Mouse (Mus musculus): ENCODE data around the gene Tceal5.
"Not testable (repeated sequence)": the region's sequence is repeated elsewhere in the genome, so short reads cannot be mapped to it uniquely, and the experiment has no call there.

The Tceal5 gene

DNA sequence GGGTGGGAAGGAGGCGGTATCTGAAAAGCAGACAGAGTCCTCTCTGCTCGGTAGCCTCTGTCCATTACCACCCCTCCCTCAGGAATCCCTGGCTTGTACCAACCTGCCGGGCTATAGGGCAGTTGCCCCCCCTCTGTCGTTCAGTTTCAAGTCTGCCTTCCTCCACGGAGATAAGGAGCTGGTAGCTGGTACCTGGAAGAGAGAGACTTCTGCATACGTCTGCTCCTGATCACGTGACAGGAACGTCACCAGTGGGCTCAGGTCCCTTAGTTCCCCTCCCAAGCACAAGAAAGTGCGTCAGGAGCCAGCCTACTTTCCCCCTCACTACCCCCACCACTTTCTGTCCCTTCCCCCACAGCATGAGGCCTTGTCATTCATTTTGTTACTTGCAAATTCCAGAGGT lies at the start of gene Tceal5:
Gene Tceal5, minus strand, starts transcription at position 213 of the 403 bp plus-strand sequence.
- DNase-seq: no peak

DNA sequence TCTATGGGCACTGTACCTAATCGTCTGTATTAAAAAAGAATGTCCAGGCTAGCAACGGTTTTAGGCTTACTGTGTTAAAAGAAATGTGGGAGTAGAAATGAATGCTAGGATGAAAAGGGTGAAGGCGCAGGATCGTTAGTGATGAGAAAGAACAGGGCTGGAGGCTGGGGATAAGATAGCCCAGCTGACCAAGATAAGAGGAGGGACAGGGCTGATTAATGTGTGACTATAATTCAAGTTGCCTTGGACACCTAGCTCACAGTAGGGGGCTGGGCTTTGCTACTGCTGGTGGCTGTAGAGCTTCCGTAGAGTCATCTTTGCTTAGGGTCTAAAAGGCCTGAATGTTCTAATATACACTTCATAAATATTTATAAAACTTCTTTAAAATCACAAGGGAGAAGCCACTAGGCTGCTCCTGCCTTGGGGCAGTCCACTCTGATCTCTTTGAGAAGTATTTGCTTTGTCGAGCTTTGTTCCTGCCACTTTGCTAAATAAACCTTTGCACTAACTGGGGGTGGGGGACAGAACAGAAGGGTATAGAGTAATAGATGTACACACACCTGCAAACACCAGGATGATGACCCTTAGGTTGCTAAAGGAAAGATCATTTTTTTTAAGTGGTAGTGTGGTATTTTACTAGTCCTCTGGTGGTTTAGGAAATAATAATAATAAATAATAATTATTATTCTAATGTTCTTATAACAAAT lies 48.5 kb upstream of the Tceal5 start:
- DNase-seq: no peak

DNA sequence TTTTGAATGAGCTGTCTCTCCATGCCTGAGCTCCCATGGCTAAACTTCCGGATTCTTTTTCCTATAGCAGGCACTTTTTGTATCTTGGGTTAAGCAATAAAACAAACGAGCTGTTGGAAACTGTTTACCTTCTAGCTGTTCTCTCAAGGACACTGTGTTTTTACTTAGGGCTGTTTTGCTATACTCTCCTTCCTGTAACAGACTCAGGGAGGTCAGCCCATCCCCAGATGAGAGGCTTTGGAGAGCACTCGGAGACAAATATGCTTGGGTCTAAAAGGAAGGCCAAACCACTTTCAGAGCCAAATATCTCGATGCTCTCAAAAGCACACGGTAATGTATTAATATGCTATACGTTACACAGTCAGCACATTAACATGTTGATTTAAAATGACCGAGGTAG lies 46.0 kb upstream of the Tceal5 start:
- no peak for DNase-seq

DNA sequence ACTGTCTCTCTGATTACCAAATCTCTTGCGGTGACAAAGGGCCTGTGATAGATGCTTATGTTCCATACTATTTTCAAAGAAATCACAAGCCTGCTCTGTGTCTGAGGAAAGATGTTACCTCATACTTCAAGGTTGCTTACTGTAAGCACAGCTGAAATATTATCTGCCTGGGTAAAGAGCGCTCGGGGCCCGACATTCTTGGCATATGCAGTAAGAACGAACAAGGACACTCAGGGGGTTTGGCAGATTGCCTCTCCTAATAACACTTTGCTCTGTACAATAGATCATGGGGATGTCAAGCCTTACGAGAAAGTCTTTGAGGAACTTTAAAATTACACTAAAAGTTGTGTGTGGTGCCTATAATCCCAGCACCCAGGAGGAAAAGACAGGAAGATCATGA lies 45.1 kb upstream of the Tceal5 start:
- no peak for DNase-seq

DNA sequence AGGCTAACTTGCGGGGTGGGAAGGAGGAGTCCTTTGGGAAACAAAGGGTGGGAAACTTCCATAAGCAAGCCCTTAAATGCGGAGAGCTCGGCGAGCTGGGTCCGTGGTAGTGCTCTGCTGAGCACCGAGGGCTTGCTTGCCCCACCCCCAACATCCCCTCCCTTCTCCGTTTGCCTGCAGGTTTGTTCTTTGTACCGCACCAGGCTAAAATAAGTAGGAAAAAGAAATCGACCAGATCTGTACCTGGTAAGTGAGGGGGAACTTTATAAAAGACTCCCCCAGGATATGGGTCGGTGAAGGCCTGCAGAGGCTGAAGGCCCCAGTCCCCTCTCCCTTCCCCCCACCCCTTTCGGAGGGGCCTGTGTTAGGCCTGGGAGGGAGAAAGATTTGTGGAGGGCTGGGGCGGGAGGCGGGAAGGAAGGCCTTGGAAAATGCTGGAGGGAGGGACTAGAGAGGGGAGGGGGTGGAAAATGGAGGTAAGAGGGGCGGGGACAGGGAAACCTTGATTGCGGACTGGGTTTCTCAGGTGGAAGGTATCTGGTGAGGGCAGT lies 41.9 kb upstream of the Tceal5 start:
- DNase-seq: peak; percentile 20 to 58

DNA sequence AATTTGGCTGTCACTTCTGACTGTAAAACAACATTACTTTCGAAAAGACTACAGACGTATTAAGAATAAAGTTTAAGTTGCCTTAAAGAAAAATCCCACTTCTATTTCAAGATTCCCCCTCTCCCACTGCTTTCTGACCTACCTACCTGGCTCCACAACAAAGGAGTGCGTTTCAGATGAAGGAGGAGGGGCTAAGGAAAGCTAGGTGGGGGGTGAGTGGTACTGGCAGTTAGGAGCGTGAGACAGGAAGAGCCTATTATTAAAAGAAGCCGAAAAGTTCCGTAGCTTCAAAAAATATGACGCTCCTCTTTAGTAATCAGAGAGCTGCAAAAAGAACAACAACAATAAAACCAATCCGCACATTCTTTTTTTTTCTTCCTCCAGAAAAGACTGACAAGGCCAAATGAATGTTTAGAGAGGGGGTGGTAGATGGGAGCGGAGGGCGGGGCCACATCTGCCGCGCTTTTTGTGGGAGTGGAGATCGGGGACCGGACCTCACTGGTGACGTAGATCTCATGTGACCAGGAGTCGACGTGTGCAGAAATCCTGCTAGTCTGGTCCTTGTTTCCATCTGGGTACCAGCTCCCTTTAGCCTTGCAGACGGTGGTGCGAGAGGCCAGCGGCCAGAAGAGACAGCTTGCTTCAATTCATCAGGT lies 41.0 kb upstream of the Tceal5 start, which contains the start of gene Tceal9:
Gene Tceal9, plus strand, starts transcription at position 506 of the 656 bp plus-strand sequence.
- peak; percentile 80 to 82 for DNase-seq

DNA sequence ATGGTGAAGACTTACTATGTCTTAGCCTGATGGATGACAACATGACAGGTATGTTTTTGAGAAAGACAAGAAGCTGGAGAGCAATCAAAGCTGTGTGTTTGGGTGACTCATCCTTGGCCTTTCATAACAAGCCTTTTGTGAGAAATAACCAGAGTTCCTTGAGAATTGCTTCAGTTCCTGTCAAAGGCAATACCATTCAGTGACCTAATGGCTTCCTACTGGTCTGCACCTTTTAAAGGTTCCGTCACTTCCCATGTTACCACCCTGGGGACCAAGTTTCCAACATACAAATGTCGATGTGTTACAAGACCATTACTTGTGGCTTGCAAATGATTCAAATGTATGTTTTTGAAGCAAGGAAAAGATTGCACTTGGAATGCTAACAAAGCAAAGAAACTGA lies 39.5 kb upstream of the Tceal5 start:
- DNase-seq: no peak

DNA sequence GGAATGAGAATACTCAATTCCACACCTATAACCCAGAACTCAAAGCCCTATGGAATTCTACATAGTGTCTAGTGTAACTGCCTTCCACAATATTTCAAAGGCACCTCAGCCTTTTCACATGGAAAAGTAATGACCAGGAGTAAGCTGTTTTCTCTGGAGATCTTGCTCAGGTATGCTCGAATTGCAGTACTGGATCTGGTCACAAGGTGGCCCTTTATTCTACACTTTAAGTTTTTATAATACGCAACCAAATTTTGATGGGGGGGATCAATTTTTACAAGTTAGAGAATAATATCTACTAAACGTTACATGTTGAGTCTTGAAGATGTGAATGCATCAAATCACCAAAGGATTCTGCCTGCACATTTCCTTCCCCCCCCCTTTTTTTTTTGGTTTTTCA lies 34.4 kb upstream of the Tceal5 start:
- DNase-seq: peak; percentile 49 to 81

DNA sequence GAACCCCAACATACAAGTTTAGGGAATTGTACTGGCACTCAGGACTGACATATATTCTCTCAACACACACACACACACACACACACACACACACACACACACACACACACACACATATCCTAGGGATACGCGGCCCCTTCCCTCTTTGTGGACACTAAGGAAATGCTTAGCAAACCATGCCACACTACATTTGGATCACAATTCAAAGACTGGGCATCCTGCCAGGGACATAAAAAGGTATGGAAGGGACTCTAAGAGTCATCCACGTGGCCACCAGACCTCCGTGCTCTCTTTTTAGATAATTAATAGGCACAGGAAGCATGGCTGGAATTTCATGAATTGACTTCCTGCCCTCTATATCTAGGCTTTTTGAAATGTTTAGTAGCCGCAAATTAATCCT lies 24.1 kb upstream of the Tceal5 start:
- DNase-seq: peak in 1 of 2 experiments; percentile 8

DNA sequence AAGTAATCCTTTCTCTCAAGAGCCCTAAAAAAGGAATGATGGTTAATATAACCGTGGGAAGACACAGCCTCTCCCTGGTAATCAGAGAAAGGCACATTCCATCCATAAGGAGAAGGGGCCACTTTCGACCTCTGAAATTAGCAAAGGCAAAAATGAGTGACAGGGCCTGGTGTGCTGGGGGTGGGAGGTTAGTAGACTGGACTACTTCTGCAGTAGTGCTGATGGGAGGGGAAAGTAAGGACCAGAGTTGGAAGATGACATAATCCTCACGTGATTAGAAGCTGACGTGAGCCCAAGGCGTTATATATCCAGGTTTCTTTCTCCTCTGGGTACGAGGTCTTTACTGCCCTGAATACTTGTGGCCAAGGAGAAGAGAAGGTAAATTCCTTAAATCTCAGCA lies 20.0 kb upstream of the Tceal5 start:
- DNase-seq: no peak

DNA sequence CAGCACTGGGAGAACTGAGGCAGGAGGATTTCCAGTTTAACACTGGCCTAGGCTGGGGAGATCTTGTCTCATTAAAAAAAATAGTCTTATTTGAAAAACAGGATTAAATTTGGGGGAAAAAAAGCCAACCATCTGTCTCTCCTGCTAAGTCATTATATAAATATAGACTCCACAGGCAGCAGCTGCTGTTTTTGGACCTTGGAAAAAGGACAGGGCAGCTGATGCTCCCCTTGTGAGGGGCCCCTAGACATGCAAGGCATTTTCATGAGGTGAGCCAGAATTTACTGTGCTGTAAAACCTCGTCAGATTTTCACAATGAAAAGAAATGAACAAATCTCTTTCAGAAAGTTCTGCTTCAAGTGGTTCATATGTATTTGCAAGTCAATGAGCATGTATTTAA lies 12.6 kb upstream of the Tceal5 start:
- no peak for DNase-seq

DNA sequence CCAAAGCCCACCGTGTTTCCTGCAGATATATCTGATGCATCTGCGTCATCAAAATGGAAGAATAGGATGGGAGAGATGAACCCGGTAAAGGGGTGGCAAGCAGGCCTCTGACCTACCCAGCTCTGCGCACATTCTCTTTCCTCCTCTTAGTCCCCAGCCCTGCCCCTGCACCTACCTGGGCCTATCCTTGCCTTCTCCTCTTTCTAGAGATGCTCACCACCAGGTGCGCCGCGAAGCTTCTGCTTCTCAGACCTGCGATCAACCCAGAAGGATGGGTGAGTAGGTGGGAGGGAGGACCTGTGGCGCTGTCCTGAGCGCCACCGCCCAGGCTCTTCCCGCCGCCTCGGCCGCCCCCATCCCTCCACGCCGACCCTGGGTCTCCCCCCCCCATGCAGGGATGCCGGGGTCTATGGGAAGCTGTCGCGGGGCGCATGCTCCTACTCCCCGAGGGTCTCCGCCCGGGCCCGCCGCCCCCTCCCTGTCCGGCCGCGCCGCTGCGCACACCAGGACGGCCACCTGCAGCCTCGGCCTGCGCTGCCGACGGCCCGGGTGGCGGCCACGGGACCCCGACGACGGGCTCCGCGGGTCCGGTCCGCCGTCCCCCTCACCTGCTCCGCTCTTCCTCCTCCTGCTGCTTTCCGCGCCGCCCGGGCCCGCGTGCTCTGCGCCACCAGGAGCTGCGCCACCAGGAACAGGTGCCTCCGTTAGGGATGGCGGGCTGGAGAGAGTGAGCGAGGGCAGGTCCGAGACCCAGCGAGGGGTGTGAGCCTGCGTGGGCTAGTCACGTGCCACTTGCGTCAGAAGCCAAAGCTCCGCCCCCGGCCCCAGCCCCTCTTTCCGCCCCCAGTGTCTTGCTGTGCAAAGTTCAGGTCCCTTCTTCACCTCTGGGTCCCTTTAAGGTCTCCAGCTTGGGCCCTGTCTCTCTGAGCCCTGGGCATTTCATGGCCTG lies 11.3 kb upstream of the Tceal5 start, which contains the start of the genes Tceal7 and Bex1:
Gene Tceal7, plus strand, starts transcription at position 51 of the 949 bp plus-strand sequence.
Gene Bex1, minus strand, starts transcription at position 785 of the 949 bp plus-strand sequence.
- DNase-seq: not testable (repeated sequence)

DNA sequence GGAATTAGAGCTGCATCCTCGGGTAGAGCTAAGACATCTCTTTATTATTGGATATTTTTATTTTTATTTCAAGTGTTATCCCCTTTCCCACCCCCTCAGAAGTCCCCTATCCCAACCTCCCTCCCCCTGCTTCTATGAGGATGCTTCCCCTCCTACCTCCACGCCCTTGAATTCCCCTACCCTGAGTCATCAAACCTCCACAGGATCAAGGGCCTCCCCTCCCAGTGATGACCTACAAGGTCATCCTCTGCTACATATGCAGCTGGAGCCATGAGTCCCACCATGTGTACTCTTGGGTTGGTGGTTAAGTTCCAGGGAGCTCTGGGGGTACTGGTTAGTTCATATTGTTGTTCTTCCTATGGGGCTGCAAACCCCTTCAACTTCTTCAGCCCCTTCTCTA lies 9.7 kb upstream of the Tceal5 start:
- no peak for DNase-seq

DNA sequence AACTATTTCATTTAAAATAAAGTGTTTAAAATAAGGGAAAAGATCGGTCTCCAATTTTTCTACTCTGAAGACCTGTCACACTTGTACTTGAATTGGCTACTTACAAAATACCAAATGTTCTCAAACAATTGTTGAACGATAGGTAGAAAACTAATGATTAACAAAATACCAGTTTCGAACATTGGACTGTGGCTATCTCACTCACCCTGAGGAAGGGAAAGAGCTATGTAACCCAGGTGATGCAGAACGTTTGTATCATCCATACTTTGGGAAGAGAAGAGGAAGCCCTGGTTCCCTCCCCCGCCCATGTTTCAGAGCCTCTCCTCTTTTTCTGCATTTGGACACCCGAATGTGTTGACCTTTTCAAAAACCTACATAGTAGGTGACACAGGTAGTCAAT lies 730 bp upstream of the Tceal5 start:
- no peak for DNase-seq

DNA sequence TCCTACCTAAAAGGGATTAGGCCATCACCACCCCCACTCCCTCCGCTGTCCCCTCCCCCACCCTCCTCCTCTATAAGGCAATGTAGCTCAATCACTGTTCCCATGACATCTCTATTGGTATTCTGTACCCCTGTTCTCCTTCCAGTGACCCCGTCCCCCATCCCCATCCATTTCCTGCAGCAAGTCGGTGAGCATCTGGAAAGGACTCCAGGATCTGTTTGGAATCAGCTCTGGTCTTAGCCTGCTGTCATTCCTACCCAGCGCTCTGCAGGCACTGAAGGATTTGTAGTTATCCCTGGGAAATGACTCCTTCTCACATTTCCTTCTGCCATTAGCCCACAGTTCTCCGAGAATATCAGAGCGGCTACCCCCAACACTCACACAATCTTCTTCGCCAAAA lies 419 bp downstream of the Tceal5 start:
- no peak for DNase-seq

DNA sequence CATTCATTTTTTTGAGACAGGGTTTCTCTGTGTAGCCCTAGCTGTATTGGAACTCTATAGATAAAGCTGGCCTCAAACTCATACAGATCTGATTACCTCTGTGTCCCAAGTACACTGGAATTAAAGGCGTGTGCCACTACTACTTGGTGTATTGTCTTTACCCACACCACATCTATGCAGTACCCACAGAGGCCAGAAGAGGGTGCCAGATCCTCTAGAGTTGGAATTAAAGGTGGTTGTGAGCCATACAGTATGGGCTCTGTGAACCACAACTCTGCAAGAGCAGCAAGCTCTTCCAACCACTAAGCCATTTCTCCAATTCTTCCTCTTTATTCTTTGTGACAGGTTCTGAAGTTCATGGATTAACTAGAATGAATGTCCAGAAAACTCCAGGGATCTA lies 6.8 kb downstream of the Tceal5 start:
- DNase-seq: peak; percentile 27 to 67

DNA sequence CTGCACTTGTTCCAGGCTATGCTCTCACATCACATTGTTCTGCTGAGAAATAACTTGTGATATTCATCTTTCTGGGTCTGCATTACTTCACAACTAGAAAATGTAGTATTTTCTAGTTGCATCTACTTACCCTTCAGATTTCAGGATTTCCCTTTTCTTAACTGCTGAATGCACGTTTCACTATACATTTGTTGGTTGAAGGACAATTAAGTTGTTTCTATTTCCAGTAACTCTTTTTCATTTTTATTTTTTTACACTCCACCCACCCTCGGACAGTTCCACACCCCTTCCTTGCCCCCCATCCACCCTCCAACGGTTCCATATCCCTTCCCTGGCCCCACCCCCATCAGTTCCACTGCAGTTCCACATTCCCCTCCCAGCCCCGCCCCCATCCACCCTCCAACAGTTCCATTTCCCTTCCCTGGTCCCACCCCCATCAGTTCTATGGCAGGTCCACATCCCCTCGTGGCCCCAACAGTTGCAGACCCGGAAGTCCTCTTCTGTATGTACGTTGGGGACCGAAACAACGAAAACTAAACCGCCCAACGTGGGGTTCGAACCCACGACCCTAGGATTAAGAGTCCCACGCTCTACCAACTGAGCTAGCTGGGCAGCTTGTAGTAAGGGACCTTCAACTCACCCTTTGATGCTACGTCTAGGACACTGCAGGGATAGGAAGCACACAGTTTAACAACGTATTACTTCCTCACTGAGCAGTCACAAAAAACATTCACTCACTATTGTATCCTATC lies 8.3 kb downstream of the Tceal5 start:
- no peak for DNase-seq

DNA sequence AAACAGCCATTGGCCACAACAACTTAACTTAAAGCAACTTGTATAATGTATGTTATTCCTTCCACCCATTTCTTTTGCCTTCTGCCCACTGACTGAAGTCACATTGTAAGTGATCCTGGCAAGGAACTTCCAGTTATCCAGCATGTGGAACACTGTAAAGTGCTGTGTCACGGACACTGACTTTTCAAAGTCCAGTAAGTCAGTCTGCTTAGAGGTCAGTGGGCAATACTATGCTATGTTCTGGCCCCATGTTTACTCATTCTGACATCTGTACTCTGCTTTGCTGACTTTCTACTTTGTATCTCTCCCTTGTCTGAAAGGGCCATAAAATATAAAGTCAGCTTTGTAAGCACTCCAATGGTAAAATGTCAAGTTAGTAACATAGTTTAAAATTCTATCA lies 20.6 kb downstream of the Tceal5 start:
- DNase-seq: peak in 1 of 2 experiments; percentile 19

DNA sequence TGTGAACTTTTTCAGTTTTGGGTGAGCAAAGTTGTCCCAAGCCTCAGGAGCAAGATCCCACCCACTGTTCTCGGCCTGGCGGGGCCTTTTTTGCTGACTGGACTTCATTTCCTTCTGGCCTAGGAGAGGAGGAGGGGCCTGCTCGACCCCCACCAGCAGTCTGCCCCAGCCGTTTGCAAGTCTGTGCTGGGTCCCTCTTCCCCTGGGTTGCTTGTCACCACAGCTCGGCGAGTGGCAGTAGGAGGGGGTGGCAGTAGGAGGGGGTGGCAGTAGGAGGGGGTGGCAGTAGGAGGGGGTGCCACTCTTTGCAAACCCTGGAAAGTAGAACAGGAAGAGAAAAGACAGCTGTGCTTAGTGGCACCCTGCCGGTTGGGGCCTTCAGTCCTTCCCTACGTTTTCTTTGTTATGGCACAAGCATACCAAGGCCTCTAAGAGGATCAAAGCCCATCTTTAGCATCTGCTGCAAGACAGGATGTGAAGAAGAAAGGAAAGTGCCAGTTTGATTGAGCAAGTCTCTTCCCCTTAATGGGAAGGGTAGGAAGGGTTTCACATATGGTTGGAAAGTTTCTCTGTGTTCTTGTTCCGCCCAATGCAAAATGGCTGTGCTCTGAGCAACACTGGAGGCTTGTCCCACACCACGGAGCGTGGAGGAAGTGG lies 22.7 kb downstream of the Tceal5 start:
- no peak for DNase-seq

DNA sequence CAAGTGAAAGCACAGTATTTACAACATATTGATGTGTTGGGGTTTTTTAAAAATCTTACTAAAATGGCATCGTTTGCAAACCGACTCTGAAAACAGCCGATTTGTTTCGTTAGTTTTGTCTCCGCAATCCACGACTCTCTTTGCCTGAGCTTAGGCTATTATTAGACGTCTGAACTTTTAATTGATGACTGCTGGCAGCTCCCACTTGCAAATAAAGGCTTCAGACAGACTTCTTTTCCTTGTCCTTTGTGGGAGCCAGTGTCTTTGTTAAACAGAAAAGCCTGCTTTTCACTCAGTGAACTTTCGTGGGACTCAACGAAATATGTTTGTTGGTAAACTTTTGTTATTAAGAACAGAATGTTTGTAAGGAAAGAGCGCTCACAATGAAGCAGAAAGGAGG lies 30.9 kb downstream of the Tceal5 start:
- no peak for DNase-seq

DNA sequence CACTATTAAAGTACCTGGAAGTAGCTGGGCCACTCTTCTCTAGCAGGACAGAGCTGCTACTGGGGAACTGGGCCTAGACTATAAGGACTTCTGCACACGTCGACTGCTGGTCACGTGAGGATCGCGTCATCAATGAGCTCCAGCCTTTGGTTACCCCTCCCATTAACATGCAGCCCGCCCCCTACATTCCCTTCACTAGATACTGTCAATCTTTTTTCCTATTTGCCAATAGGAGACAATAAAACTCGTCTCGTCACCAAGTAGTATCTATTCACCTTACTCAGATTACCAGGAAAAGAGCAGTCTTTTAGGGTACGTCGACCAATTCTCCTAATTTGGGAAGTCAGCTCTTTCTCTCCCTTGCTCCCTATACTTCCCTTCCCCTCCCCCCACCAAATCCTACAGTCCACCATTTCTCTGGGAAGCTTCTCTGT lies 31.5 kb downstream of the Tceal5 start, which contains the start of gene Tceal8:
Gene Tceal8, minus strand, starts transcription at position 225 of the 434 bp plus-strand sequence.
- peak; percentile 85 to 89 for DNase-seq
